Mouse (Mus musculus): Measurements from ENCODE around the gene Timd2. TPM values are rescaled to one million over a fixed set of nuclear protein-coding genes. Genes with fewer than 3 reads are reported as not detected.
A peak's percentile ranks its signal among the peaks of the same experiment; 100 is the strongest.
"Not testable (repeated sequence)": the region's sequence is repeated elsewhere in the genome, so short reads cannot be mapped to it uniquely, and the experiment has no call there.

Timd2 gene
- total RNA-seq, 2 experiments from 2014 or later = not detected

DNA sequence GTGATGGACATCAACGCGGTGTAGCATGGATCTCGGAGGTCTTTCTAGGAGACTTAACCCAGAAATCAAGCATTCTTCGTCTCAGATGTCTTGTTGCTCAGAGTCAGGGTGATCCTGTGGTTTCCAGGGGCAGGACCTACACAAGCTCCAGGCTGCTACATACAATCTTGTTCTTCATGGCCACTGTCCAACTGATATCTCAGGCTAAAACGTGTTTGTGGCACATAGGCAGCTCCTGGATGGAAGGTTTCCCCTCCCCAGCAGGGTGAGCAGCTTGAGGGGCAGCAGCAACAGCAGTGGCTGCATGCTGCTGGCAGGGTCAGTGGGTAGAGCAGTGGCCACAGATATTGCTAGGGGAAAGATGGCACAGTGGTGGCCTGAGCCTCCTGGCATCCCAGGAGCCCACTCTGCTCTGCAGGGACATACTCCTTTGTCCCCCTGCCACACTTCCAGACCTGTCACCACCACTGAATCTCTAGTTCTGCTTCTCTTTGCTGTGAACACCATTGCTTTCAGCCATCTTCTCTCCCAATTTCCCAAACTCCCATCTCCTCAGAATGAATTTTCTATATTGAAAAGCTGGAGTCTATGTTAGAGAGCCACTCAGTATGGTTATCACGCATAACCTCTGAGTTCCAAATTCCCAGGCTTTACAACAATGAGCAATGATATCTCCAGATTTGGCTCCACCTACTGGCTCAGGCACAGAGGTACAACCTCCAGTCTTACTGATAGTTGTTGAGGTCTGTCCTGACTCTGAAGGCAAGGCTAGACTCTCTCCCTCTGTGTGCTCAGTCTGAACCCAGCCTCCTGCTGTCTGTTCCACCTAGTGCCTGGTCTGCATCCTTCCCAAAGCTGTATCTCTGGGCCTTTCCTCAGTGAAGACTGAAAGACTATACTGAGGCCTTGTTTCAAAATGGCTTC is 41.0 kb downstream of the Timd2 start:
- ATAC-seq (replicated peaks; ENCODE audit: poor library complexity) = peak; percentile 91

DNA sequence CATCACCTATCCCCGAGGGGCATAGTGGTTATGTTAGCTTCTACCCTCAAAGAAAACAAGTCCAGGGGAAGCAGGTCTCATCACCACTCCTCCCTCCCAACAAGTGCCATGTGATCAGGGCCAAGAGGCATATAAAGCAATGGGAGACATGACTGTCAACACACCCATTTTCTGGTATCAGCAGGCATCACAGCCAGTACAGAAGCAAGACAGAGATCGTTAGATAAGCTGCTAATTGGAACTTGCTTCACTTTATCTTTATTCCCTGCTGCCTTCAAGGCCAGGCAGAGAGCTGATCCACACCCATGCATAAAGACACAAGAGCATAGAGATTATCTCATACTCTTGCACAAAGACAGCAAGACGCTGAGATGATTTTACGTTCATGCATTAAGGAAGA is 43.6 kb downstream of the Timd2 start:
- 0 out of 2 replicates have a peak, but pooled peaks have one; percentile 20 for ATAC-seq (replicated peaks; ENCODE audit: poor library complexity)

DNA sequence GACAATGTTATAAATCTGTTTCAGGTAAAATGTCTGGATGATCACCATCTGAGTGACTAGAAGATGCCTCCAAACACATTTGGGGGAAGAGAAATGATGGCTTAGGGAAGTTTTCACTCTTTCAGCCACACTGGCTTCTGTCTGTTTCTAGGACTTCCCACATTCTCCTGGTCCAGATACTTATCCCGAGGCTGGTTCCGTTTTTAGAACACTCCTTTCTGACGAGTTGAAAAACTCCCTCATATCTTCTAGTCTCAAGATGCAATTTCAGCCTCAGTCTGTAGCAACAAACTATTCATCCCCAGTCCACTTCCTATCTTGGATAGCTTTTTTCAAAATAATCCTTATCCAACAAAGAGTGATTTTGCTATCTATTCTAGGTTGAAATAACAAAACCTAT is 54.4 kb downstream of the Timd2 start:
- ATAC-seq (replicated peaks; ENCODE audit: poor library complexity) = no peak

DNA sequence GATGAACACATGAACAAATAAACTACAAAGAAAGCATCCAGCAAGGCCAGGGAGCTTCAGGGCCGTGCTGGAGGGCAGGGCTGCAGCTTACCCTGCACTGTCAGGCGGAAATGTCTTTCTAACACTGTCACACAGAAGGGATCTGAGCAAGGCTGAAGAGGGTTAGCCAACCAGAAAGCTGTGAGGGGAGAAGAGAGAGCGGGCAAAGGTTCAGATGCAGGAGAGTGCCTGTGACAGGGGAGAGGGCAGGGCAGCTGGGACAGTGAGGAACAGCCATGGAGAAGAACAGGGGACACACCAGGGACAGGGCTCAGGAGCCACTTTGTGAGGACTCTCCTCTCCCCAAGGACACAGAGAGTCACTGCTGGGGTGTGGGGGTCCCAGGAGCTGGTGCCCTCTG is 57.2 kb downstream of the Timd2 start:
- not testable (repeated sequence) for ATAC-seq (replicated peaks; ENCODE audit: poor library complexity)

DNA sequence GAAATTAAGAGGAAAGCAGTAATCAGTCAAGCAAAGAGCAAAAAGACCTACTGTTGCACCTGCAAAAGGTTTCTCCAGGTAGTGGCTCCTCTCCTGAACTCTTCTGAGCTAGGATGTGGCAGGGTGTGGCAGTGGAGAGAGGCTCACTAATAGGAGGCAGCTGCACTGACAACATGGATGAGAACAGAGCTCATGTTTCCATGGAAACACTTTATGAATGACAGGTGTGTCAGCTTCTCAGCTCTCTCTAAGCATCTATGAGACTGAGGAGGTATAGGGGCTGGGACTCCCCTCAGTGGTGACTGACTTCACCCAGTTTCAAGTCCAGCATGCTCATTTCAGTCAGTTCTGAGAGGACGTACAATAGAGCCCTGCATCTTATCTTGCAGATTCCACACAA is 62.0 kb downstream of the Timd2 start:
- no peak for ATAC-seq (replicated peaks; ENCODE audit: poor library complexity)

DNA sequence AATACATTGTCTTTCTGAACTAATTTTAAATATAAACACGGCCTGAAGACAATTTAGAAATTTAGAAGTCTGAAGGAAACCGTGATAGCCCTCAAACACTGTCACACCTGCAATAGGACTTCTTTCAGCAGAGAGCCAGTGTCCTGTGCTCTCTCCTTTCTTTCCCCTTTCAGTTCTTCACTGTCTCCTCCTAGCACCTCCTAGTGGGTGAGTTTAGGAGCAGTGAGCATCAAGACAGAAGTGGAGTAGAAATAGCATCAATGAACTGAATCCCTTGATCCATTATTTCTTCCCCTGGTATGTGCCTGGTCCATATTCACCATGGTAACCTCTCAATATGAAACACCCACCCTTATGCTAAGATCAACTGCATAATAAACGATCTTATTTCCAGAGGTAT is 70.3 kb downstream of the Timd2 start:
- no peak for ATAC-seq (replicated peaks; ENCODE audit: poor library complexity)

DNA sequence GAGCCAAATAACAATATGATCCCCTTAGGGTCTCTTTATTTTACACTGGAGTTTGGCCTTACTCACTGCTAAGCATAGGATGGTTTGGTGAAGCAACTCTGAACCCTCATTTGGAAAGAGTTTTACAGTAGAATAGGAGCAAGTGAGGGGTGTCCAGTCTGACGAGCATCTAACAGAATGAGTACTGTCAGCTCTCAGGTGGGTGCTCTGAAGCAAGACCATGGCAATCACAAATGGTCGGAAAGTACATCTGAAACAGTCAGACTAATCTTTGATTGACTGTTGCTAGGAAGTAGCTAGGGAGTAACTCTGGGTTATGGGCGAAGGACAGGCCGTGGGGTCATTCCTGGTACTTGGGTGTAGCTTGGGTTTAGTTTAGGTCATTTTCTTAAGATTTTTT is 71.3 kb downstream of the Timd2 start:
- ATAC-seq (replicated peaks; ENCODE audit: poor library complexity) = not testable (repeated sequence)

DNA sequence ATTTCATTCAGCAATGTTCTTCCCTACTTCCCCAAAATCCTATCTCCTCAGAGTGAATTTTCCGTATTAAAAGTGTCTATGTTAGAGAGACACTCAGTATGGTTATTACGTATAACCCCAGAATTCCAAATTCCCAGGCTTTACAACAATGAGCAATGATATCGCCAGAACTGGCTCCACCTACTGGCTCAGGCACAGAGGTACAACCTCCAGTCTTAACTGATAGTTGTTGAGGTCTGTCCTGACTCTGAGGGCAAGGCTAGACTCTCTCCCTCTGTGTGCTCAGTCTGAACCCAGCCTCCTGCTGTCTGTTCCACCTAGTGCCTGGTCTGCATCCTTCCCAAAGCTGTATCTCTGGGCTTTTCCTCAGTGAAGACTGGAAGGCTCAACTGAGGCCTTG is 75.2 kb downstream of the Timd2 start:
- ATAC-seq (replicated peaks; ENCODE audit: poor library complexity) = peak; percentile 89

DNA sequence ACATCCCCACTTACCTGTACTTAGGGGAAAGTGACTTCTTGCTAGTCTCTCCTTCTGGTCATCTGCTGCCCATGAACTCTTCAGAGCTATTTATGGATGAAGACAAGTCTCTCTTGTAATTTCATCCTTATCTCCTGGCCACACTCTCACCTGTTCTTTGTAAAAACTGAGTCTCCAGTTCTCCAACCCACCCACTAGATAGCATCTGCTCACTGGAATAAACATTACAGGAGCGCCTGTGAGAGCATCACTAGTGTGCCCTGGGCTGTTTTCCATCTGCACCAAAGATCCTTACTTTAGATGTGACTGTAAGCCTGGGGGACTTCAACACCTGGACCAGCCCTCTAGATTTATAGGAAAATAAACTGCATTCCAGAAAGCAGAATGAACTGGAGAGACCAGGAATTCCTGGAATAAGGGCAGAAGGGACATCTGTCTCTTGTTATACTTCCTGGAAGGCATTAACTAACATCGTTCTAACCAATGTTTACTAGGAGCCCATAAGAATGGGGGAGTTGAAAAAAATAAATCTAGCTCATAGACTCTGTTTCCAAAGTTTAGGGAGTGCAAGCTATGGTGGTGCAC is 77.6 kb downstream of the Timd2 start, which contains the start of gene Dppa1:
Dppa1 (minus strand) TSS at position 51 of the 585 bp plus-strand sequence.
- no peak for ATAC-seq (replicated peaks; ENCODE audit: poor library complexity)

DNA sequence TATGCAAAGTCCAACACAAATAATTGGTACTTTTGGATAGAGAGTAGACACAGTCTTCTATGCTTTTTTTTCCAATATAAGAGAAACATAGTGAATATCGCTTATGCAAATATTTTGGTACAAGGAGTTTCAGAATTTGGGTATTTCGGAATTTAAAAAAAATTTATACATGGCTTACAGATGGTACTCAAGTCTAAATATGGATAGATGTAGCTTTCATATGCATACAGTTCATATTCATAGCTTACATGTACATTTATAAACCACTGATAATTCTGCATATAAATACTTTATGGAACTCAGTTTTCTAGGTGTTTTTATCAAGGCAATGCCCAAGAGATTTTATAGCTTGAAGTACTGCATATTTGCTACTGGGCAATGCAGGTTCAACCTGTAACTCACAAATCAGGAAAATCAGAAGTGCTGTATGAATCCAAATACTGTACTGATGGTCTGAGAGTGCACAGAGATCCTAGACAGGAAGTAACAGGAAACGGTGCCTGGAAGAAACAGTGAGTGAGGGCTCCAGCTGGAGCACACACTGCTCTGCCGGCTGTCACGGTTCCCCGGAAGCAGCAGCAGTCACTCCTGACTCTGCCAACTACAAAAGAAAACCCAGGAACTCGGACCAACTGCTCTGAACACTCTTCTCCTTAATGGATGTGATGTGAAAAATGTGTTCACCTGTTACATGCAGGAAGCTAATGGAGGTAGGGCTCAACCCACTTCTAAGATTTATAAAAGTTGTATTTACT is 86.3 kb downstream of the Timd2 start:
- no peak for ATAC-seq (replicated peaks; ENCODE audit: poor library complexity)

DNA sequence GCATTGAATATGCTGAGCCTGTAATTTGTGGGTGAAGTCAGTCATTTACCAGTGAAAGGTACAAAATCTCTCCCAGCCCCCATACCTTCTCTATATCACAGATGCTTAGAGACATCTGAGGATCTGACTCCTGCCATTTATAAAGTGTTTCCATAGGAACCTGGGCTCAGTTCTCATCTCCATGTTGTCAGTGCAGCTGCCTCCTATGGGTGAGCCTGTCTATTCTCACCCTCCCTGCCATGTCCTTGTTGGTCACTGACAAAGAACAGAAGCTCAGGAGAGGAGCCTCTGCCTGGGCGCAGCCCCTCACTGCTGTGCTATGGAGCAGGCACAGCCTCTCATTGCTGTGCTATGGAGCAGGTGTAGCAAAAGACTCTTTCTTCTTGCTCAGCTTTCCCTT is 86.9 kb downstream of the Timd2 start:
- no peak for ATAC-seq (replicated peaks; ENCODE audit: poor library complexity)

Other genes starting within 250 kb of the Timd2 start
- gene Gm12169, start 182.8 kb downstream of the Timd2 start, total RNA-seq (2015) = not detected in 2 replicates
- gene Gm12169, start 182.8 kb downstream of the Timd2 start, total RNA-seq (2017) = not detected in 2 replicates
- gene BC053393, start 135.5 kb downstream of the Timd2 start, total RNA-seq (2015) = not detected in 2 replicates
- not detected in 2 replicates for gene BC053393, start 135.5 kb downstream of the Timd2 start, total RNA-seq (2017)
- not detected in 2 replicates for gene Dppa1, start 77.8 kb downstream of the Timd2 start, total RNA-seq (2015)
- not detected in 2 replicates for gene Dppa1, start 77.8 kb downstream of the Timd2 start, total RNA-seq (2017)
- 0.52 TPM in 1 of 2 replicates, not detected in the other for gene Havcr1, start 28.0 kb upstream of the Timd2 start, total RNA-seq (2015)
- not detected in 2 replicates for gene Havcr1, start 28.0 kb upstream of the Timd2 start, total RNA-seq (2017)
- 0.20 and 0.37 TPM in 2 replicates for gene Timd4, start 103.7 kb upstream of the Timd2 start, total RNA-seq (2015)
- not detected in 2 replicates for gene Timd4, start 103.7 kb upstream of the Timd2 start, total RNA-seq (2017)

All from megakaryocyte progenitor cell, adult 5-6 weeks (primary cell).